11 mouse cellular contexts compared by ENCODE assay signal in genomic region chr12:31486431-31486830, GRCm38 (mm10). TPM values are rescaled to one million over a fixed set of nuclear protein-coding genes. Genes with fewer than 3 reads are reported as not detected.
DNase-seq lines count a peak whose midpoint lies in the region; ATAC-seq lines count a peak whose summit lies in the region.
"Had no signal": no experiment of that assay in that cellular context is flagged by ENCODE, and none has a peak within 500 bp of the region (broad histone marks: within the 10 kb centered on the region; RNA-seq: fewer than 3 reads in every experiment).

No protein-coding gene starts in this region.

- DNase-seq in forebrain, embryonic 14.5 days (ENCODE audit: low spot score): peak; percentile 47
- peak; percentile 24 for DNase-seq in kidney, postnatal 10 days
- DNase-seq in kidney, adult 18-20 months: no peak
- DNase-seq in fat pad, adult 2 months (ENCODE audit: extremely low read depth, low read depth, low spot score): peak; percentile 37
- peak; percentile 43 for DNase-seq in lung, postnatal 10 days
- no peak for DNase-seq in B cell, adult 2 months
- DNase-seq: liver, postnatal 0 days; spleen, adult 18-20 months had no signal

- H3K4me1 ChIP-seq in forebrain, embryonic 14.5 days (ENCODE audit: control insufficient read depth, insufficient read depth, low read length): no peaks in the 10 kb centered on the region
- H3K4me1 ChIP-seq in forebrain, embryonic 12.5 days: no peaks in the 10 kb centered on the region

- H3K27ac ChIP-seq in forebrain, embryonic 14.5 days (ENCODE audit: low read depth, low read length): no peak overlapping the region
- H3K27ac ChIP-seq in forebrain, embryonic 12.5 days: no peak overlapping the region

- 62% methylated on average over 6 of the region's 6 CpGs for WGBS in forebrain, embryonic 14.5 days
- 90% methylated on average over 6 of the region's 6 CpGs for WGBS in forebrain, embryonic 12.5 days

- H3K27me3 ChIP-seq in forebrain, embryonic 14.5 days (replicated peaks; ENCODE audit: control insufficient read depth, insufficient read depth, low read length): no peaks in the 10 kb centered on the region
- no peaks in the 10 kb centered on the region for H3K27me3 ChIP-seq in forebrain, embryonic 12.5 days
- H3K27me3 ChIP-seq: Patski had no signal

- no peak overlapping the region for H3K4me3 ChIP-seq in forebrain, embryonic 14.5 days (ENCODE audit: low read depth, low read length)
- H3K4me3 ChIP-seq in forebrain, embryonic 12.5 days (replicated peaks): no peak overlapping the region

- no peak for ATAC-seq in forebrain, embryonic 14.5 days
- no peak for ATAC-seq in forebrain, embryonic 12.5 days (ENCODE audit: low FRiP score)
- ATAC-seq in megakaryocyte progenitor cell, adult 5-6 weeks (replicated peaks; ENCODE audit: poor library complexity): no peak
- ATAC-seq: liver, postnatal 0 days; Patski had no signal

- no peak overlapping the region for H3K4me2 ChIP-seq in forebrain, embryonic 14.5 days (ENCODE audit: low read length)
- H3K4me2 ChIP-seq in forebrain, embryonic 12.5 days: no peak overlapping the region

- H3K9ac ChIP-seq in forebrain, embryonic 14.5 days (ENCODE audit: low read length): no peak overlapping the region
- no peak overlapping the region for H3K9ac ChIP-seq in forebrain, embryonic 12.5 days
- H3K9ac ChIP-seq: liver, postnatal 0 days had no signal

- H3K9me3 ChIP-seq in forebrain, embryonic 14.5 days (replicated peaks; ENCODE audit: control insufficient read depth, low read length): no peaks in the 10 kb centered on the region
- no peaks in the 10 kb centered on the region for H3K9me3 ChIP-seq in forebrain, embryonic 12.5 days

- peaks cover 46% of the 10 kb centered on the region for H3K36me3 ChIP-seq in forebrain, embryonic 14.5 days (ENCODE audit: control insufficient read depth, insufficient read depth, low read length)
- peaks cover 34% of the 10 kb centered on the region for H3K36me3 ChIP-seq in forebrain, embryonic 12.5 days (replicated peaks)

RNA-seq across cellular contexts. Expression of gene Cbll1, which starts 13.0 kb away (rescaled TPM):
- 20.3 and 21.3 TPM in 2 replicates for polyA plus RNA-seq in forebrain, embryonic 14.5 days (2014; fragmentation: Nextera tagmentation; extraction: Ambion mirVana)
- 16.3 and 19.7 TPM in 2 replicates for polyA plus RNA-seq in forebrain, embryonic 12.5 days (2016; fragmentation: Nextera tagmentation; extraction: Ambion mirVana)
- total RNA-seq in megakaryocyte progenitor cell, adult 5-6 weeks (2015): 48.2 and 52.8 TPM in 2 replicates
- total RNA-seq in megakaryocyte progenitor cell, adult 5-6 weeks (2017): 6.4 and 7.5 TPM in 2 replicates

Comparison
In these comparisons a context has a peak if more than half of its experiments do, and no peak if none do; other contexts are left out.
1. DNase-seq: peak in forebrain, embryonic 14.5 days (single experiment), kidney, postnatal 10 days (single experiment), fat pad, adult 2 months (single experiment) and lung, postnatal 10 days (single experiment); none in kidney, adult 18-20 months (single experiment) and B cell, adult 2 months (0 of 2).